Mouse (Mus musculus): ENCODE results near the gene BC030500. TPM values are rescaled to one million over a fixed set of nuclear protein-coding genes. Genes with fewer than 3 reads are reported as not detected.

BC030500 gene
- polyA plus RNA-seq (2015; fragmentation: Nextera tagmentation; extraction: Ambion mirVana) = 9.0 and 11.4 TPM in 2 replicates

GRCm38 (mm10) chr8:58911677-58912076, at the start of gene BC030500:
Gene BC030500, plus strand, starts transcription at chr8:58911755.
- Histone ChIP-seq H3K4me2 (replicated peaks) (peak within 1 kb of the TSS; percentile 90), H3K27ac (peak within 1 kb of the TSS; percentile 68), H3K27me3 (peaks cover 10% of the 10 kb centered on the region; the same call in 1 of the 2 replicates), H3K36me3 (no peaks in the 10 kb centered on the region), H3K4me3 (replicated peaks) (peak within 1 kb of the TSS; percentile 68), H3K9ac (replicated peaks) (peak within 1 kb of the TSS; percentile 77), H3K4me1 (replicated peaks) (peaks cover 12% of the 10 kb centered on the region), H3K9me3 (no peaks in the 10 kb centered on the region)
- 6% methylated on average over 14 of the region's 14 CpGs for WGBS
- peak; percentile 24; the same call in 1 of the 2 replicates for ATAC-seq

- no peak overlapping the region for H3K4me2 ChIP-seq (replicated peaks)
- 10% methylated on average over 1 of the region's 1 CpGs for WGBS
- H3K27me3 ChIP-seq = no peaks in the 10 kb centered on the region
- H3K36me3 ChIP-seq = no peaks in the 10 kb centered on the region
- H3K9ac ChIP-seq (replicated peaks) = no peak overlapping the region
- H3K27ac ChIP-seq = no peak overlapping the region
- no peaks in the 10 kb centered on the region for H3K4me1 ChIP-seq (replicated peaks)
- no peaks in the 10 kb centered on the region for H3K9me3 ChIP-seq
- H3K4me3 ChIP-seq (replicated peaks) = no peak overlapping the region
- ATAC-seq = no peak
Observed at GRCm38 (mm10) chr8:58886405-58886804, 25.1 kb upstream of the BC030500 start.

DNA sequence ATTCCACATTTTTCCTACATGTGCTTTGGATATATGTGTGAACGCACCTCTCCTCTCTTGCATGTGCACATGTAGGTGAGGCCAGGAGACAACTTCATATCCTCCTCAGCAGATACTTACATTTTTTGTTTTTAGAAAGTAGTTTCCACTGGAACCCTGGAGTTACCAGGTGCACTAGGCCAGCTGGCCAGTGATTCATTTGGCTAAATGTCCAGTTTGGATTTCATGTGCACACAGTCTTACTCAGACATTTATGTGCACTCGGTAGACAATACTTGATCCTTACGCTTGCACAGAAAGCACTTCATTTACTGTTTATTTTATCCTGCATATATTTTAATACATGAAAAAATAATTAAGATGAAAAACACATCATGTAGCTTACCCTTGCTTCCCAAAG, 21.0 kb upstream of the BC030500 start:
- no peak overlapping the region for H3K27ac ChIP-seq
- no peaks in the 10 kb centered on the region for H3K4me1 ChIP-seq (replicated peaks)
- H3K9me3 ChIP-seq = no peaks in the 10 kb centered on the region
- WGBS = 84% methylated on average over 3 of the region's 3 CpGs
- no peak overlapping the region for H3K4me2 ChIP-seq (replicated peaks)
- no peak for ATAC-seq
- H3K4me3 ChIP-seq (replicated peaks) = no peak overlapping the region
- H3K27me3 ChIP-seq = no peaks in the 10 kb centered on the region
- H3K9ac ChIP-seq (replicated peaks) = no peak overlapping the region
- H3K36me3 ChIP-seq = no peaks in the 10 kb centered on the region

DNA sequence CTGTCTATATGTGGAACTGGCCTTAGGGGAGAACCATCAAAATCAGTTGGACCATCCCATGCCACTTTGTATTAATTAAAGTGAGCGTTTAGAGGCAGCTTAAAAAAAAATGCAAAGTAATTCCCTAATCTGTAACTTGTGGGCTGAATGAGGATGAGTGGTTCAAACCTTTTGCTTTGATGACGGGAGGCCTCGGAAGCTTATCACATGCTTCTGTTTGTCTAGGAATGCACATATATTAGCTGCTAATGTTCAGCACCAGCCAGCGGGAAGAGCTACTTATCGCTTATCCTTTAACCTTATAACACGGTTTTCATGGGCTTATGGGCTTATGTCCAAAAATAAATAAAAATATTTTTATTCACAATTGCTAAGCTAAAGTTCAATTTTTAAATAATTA, 15.6 kb upstream of the BC030500 start:
- H3K4me3 ChIP-seq (replicated peaks) = no peak overlapping the region
- no peak overlapping the region for H3K4me2 ChIP-seq (replicated peaks)
- no peaks in the 10 kb centered on the region for H3K36me3 ChIP-seq
- WGBS = 43% methylated on average over 6 of the region's 6 CpGs
- no peaks in the 10 kb centered on the region for H3K4me1 ChIP-seq (replicated peaks)
- peak; percentile 79; the same call in 1 of the 2 replicates for ATAC-seq
- H3K27ac ChIP-seq = no peak overlapping the region
- H3K9me3 ChIP-seq = no peaks in the 10 kb centered on the region
- no peak overlapping the region for H3K9ac ChIP-seq (replicated peaks)
- no peaks in the 10 kb centered on the region for H3K27me3 ChIP-seq

DNA sequence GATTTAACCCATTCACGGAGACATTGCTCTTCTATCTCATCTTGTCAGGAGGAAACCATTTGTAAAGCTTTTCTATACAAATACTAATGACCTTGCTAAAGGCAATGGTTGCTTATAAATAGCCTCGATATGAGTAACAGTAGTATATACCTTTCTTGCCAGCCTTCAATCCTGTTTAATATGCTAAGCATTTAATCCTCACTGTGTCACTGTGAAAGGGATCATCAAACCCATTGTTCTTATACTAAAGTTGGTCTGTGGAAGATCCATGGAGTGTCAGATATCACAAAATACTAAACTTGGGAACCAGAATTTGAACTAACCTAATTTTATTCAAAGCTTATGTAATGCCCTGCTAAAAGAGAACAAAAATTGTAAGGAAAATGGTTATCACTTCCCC, 7.1 kb upstream of the BC030500 start:
- 6% methylated on average over 2 of the region's 2 CpGs for WGBS
- no peak overlapping the region for H3K4me2 ChIP-seq (replicated peaks)
- 0 out of 2 replicates have a peak, but pooled peaks have one; percentile 17 for ATAC-seq
- no peaks in the 10 kb centered on the region for H3K9me3 ChIP-seq
- no peak overlapping the region for H3K4me3 ChIP-seq (replicated peaks)
- 0 out of 2 replicates have a peak, but pooled peaks cover 4% of the 10 kb centered on the region for H3K4me1 ChIP-seq (replicated peaks)
- H3K36me3 ChIP-seq = no peaks in the 10 kb centered on the region
- no peak overlapping the region for H3K27ac ChIP-seq
- H3K27me3 ChIP-seq = no peaks in the 10 kb centered on the region
- no peak overlapping the region for H3K9ac ChIP-seq (replicated peaks)

DNA sequence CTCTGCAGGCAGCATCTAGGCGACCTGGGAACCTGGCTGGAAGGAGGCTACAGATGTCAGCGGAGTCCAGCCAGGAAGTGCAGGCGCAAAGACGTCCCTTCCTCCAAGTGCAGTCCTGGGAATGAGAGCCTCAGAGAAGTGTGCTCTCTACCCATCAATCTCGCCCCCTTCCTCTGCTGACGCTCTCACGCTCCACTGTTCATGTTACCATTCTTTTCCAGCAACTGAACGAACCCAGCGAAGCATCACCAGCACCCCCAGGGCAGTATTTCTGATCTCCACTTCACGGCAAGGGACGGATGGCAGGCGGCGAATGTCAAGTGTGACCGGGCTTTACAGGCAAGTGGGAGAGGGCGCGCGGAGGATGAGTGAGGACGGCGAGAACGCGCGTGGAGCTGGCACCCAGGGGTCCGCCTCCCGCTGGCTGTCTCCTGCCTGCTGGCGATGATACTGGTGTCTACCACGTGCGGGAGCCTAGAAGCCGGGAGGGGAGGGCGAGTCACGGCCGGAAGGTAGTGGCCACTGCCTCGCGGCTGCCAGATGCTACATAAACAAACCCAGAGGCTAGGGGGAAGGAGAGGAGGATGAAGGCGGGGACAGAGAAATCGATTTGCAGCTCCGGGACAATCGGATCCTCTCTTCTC, 763 bp downstream of the BC030500 start, which contains the start of gene Galntl6:
Gene Galntl6, minus strand, starts transcription at position 445 of the 644 bp plus-strand sequence.
- H3K4me1 ChIP-seq (replicated peaks) = peaks cover 12% of the 10 kb centered on the region
- peak; percentile 74 for ATAC-seq
- 0% methylated on average over 37 of the region's 37 CpGs for WGBS
- H3K4me2 ChIP-seq (replicated peaks) = peak within 1 kb of the TSS; percentile 90
- H3K36me3 ChIP-seq = no peaks in the 10 kb centered on the region
- H3K27ac ChIP-seq = peak within 1 kb of the TSS; percentile 68
- H3K9me3 ChIP-seq = no peaks in the 10 kb centered on the region
- peak within 1 kb of the TSS; percentile 77 for H3K9ac ChIP-seq (replicated peaks)
- H3K4me3 ChIP-seq (replicated peaks) = peak within 1 kb of the TSS; percentile 68
- H3K27me3 ChIP-seq = peaks cover 10% of the 10 kb centered on the region; the same call in 1 of the 2 replicates

GRCm38 (mm10) chr8:58912840-58913639, 1.5 kb downstream of the BC030500 start:
- 3% methylated on average over 30 of the region's 30 CpGs for WGBS
- peaks cover 10% of the 10 kb centered on the region; the same call in 1 of the 2 replicates for H3K27me3 ChIP-seq
- peak; percentile 78 for ATAC-seq
- H3K27ac ChIP-seq = peak overlapping the region; percentile 68
- H3K4me1 ChIP-seq (replicated peaks) = peaks cover 12% of the 10 kb centered on the region
- H3K9ac ChIP-seq (replicated peaks) = peak overlapping the region; percentile 77
- H3K9me3 ChIP-seq = no peaks in the 10 kb centered on the region
- no peaks in the 10 kb centered on the region for H3K36me3 ChIP-seq
- peak overlapping the region; percentile 90 for H3K4me2 ChIP-seq (replicated peaks)
- H3K4me3 ChIP-seq (replicated peaks) = peak overlapping the region; percentile 68

GRCm38 (mm10) chr8:58913640-58913968, 2.0 kb downstream of the BC030500 start:
- Histone ChIP-seq H3K9me3 (no peaks in the 10 kb centered on the region), H3K36me3 (no peaks in the 10 kb centered on the region), H3K4me2 (replicated peaks) (peak overlapping the region; percentile 90), H3K27me3 (peaks cover 10% of the 10 kb centered on the region; the same call in 1 of the 2 replicates), H3K4me3 (replicated peaks) (peak overlapping the region; percentile 68), H3K9ac (replicated peaks) (no peak overlapping the region), H3K4me1 (replicated peaks) (peaks cover 12% of the 10 kb centered on the region), H3K27ac (no peak overlapping the region)
- no peak for ATAC-seq
- 48% methylated on average over 3 of the region's 3 CpGs for WGBS

- Histone ChIP-seq H3K4me2 (replicated peaks) (no peak overlapping the region), H3K4me1 (replicated peaks) (peaks cover 12% of the 10 kb centered on the region), H3K9ac (replicated peaks) (no peak overlapping the region), H3K27me3 (peaks cover 10% of the 10 kb centered on the region; the same call in 1 of the 2 replicates), H3K9me3 (no peaks in the 10 kb centered on the region), H3K36me3 (no peaks in the 10 kb centered on the region), H3K4me3 (replicated peaks) (no peak overlapping the region), H3K27ac (no peak overlapping the region)
- WGBS = 71% methylated on average over 2 of the region's 2 CpGs
- ATAC-seq = no peak
Observed at GRCm38 (mm10) chr8:58915142-58915541, 3.6 kb downstream of the BC030500 start.

DNA sequence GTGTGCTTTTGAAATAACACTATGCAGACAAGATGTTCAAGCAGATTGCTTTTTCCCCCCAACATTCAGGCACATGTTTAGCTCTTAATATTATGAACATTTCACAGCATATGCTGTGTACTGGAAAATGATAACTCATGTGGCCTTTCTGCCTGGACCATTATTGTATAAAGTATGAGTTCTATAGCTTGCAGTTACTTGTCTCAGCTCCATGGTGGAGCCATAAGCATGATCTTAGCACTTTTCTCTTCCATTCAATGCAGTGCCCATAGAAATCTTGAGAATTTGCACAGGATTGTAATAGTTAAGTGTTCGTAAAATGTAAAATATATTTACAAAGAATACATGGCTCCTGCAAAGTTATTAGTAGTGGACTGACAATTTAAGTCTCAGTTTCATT, 19.5 kb downstream of the BC030500 start:
- Histone ChIP-seq H3K4me2 (replicated peaks) (no peak overlapping the region), H3K4me3 (replicated peaks) (no peak overlapping the region), H3K36me3 (no peaks in the 10 kb centered on the region), H3K27me3 (no peaks in the 10 kb centered on the region), H3K4me1 (replicated peaks) (no peaks in the 10 kb centered on the region), H3K27ac (no peak overlapping the region), H3K9ac (replicated peaks) (no peak overlapping the region), H3K9me3 (no peaks in the 10 kb centered on the region)
- no peak for ATAC-seq
- WGBS = 79% methylated on average over 1 of the region's 1 CpGs

DNA sequence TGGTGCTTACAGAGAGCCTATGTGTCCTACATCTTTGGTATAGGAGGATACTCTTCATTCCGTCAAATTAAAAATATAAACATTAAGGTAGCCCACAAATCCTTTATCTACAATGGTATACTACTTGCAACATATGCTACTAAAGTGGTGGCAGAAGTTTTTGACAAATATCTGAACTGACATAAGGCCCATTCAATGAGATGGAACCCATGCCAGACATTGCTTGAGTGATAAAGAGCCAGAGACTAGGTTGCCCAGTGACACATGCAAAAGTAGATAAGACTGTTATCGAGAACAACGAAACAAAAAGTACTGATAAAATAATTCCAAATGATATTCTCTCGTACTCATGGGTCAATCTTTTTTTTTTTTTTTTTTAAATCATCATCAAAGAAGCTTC, 32.2 kb downstream of the BC030500 start:
- H3K36me3 ChIP-seq = no peaks in the 10 kb centered on the region
- H3K27ac ChIP-seq = no peak overlapping the region
- H3K4me3 ChIP-seq (replicated peaks) = no peak overlapping the region
- no peaks in the 10 kb centered on the region for H3K4me1 ChIP-seq (replicated peaks)
- no peaks in the 10 kb centered on the region for H3K9me3 ChIP-seq
- ATAC-seq = no peak
- H3K4me2 ChIP-seq (replicated peaks) = no peak overlapping the region
- no peaks in the 10 kb centered on the region for H3K27me3 ChIP-seq
- no peak overlapping the region for H3K9ac ChIP-seq (replicated peaks)
- 95% methylated on average over 4 of the region's 4 CpGs for WGBS

DNA sequence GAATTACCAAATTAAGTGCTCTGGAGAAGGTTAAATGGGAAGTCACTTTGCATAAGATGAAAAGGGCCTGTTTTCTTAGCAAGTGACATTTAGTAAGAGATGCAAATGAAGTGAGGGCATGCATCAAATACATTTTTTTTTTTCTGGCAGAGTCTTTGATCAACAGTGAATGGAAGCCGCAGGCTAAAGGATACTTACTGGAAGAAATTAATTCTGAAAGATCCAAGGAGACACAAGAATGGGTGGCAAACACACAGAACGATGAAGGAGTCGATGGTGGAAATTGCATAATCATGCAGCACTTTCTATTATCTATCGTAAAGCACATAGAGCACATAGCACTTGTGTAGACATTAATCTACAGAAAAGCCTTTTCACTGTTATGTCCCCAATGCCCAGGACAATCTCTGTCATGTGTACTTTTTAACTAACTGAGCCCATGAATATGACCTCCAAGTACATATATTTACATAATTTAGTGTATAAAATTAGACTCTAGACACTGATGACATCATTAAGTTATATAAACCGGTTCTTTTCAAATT, 45.7 kb downstream of the BC030500 start:
- Histone ChIP-seq H3K9me3 (no peaks in the 10 kb centered on the region), H3K4me2 (replicated peaks) (no peak overlapping the region), H3K36me3 (no peaks in the 10 kb centered on the region), H3K4me3 (replicated peaks) (no peak overlapping the region), H3K27ac (no peak overlapping the region), H3K9ac (replicated peaks) (no peak overlapping the region), H3K4me1 (replicated peaks) (0 out of 2 replicates have a peak, but pooled peaks cover 2% of the 10 kb centered on the region), H3K27me3 (no peaks in the 10 kb centered on the region)
- ATAC-seq = peak; percentile 74
- 49% methylated on average over 5 of the region's 5 CpGs for WGBS
